Mouse (Mus musculus) liver, embryonic 15.5 days (tissue): ENCODE measurements at regions not wholly inside any gene's neighbourhood (a gene's known extent, or its start where the extent isn't known, plus 50 kb on each side); places are given as distances from the start of the nearest gene placed in this dataset.

Source experiments
- ATAC-seq: fragments of 200-750 bp; cut with Nextera tagmentation; 2 replicates; pipeline ENCODE4 v1.8.0; 2017; ENCODE audit warnings: moderate number of reproducible peaks, mild to moderate bottlenecking, moderate library complexity; ENCODE audit not compliant: insufficient read depth
- H3K27ac ChIP-seq: fragments of 300-500 bp; sonication (generic); replicated peaks from 2 replicates; pipeline ENCODE4 v1.5.1; 2015; ENCODE audit warnings: mild to moderate bottlenecking, inconsistent platforms
- H3K27me3 ChIP-seq: fragments of 300-500 bp; sonication (generic); 2 replicates; pipeline ENCODE4 v1.6.1; 2015; ENCODE audit warnings: mild to moderate bottlenecking, inconsistent platforms
- H3K36me3 ChIP-seq: fragments of 300-500 bp; sonication (generic); replicated peaks from 2 replicates; pipeline ENCODE4 v1.6.1; 2015; ENCODE audit warnings: moderate library complexity, mild to moderate bottlenecking, inconsistent platforms
- H3K4me1 ChIP-seq: fragments of 300-500 bp; sonication (generic); replicated peaks from 2 replicates; pipeline ENCODE4 v1.6.1; 2015; ENCODE audit warnings: inconsistent platforms
- H3K4me2 ChIP-seq: fragments of 300-500 bp; sonication (generic); 2 replicates; pipeline ENCODE4 v1.6.1; 2015; ENCODE audit warnings: moderate library complexity, mild to moderate bottlenecking, inconsistent platforms
- H3K4me3 ChIP-seq: fragments of 300-500 bp; sonication (generic); replicated peaks from 2 replicates; pipeline ENCODE4 v1.5.1; 2015; ENCODE audit warnings: mild to moderate bottlenecking, inconsistent platforms
- H3K9ac ChIP-seq: fragments of 300-500 bp; sonication (generic); 2 replicates; pipeline ENCODE4 v1.6.1; 2015; ENCODE audit warnings: moderate library complexity, mild to moderate bottlenecking, inconsistent platforms
- H3K9me3 ChIP-seq: fragments of 300-500 bp; sonication (generic); replicated peaks from 2 replicates; pipeline ENCODE4 v1.6.1; 2016; ENCODE audit warnings: inconsistent platforms
- WGBS: fragments of 180-500 bp; shearing (Covaris S2); methylation state at CpG from one replicate; pipeline ENCODE4 v1.1.7; 2015; ENCODE audit warnings: mixed read lengths; ENCODE audit not compliant: insufficient replicate concordance; 5-methylcytosine and 5-hydroxymethylcytosine counted together

DNA sequence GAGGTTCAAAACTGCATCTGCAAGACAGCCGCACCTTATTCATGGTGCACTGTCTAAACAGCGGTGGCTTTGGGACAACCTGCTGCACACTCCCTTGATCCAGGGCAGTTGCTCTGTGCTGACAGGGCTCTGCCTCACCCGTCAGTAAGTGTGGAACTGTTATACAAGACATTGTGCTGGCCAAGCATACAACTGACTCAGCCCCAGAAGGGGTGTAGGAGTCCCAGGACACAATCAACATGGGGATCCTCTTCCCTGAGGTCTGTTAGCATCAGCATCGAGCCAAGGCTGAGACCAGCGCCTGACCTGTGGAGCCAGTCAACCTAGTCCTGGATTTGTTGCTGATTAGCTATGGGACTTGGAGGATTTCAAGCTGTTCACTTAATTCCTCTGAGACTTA is 86.4 kb upstream of the Bmper start:
- H3K9ac ChIP-seq = no peak overlapping the region
- H3K9me3 ChIP-seq = no peaks in the 10 kb centered on the region
- no peak overlapping the region for H3K4me2 ChIP-seq
- H3K36me3 ChIP-seq = no peaks in the 10 kb centered on the region
- no peak for ATAC-seq
- no peak overlapping the region for H3K27ac ChIP-seq
- H3K27me3 ChIP-seq = no peaks in the 10 kb centered on the region
- H3K4me1 ChIP-seq = no peaks in the 10 kb centered on the region
- WGBS = 67% methylated on average over 5 of the region's 5 CpGs
- no peak overlapping the region for H3K4me3 ChIP-seq

DNA sequence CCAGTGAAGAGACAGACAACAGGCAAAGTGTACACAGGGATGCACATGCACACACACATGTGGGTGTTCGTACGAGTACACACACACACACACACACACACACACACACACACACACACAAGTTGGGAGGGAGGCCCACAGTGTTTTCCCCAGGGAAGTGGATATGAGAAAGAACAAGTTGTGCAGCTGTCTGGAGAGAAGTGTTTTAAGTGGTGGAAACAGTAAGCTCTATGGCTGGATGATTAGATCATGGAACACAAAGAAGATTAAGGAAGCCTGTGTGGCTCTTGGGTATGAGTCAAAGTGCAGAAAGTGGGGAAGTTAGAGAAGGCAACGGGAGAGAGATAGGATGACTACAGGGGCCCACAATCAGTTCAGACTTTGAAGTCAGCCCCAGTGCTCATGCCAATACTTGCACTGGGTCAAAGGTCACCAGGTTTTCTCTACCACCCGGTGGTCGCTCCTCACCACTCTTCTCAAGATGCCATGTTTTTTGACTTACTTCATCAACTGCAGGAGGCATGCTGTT is 85.1 kb upstream of the Bmper start:
- H3K36me3 ChIP-seq = no peaks in the 10 kb centered on the region
- no peaks in the 10 kb centered on the region for H3K4me1 ChIP-seq
- no peaks in the 10 kb centered on the region for H3K27me3 ChIP-seq
- WGBS = 57% methylated on average over 5 of the region's 5 CpGs
- no peaks in the 10 kb centered on the region for H3K9me3 ChIP-seq
- no peak overlapping the region for H3K9ac ChIP-seq
- no peak overlapping the region for H3K4me2 ChIP-seq
- H3K4me3 ChIP-seq = no peak overlapping the region
- no peak overlapping the region for H3K27ac ChIP-seq
- no peak for ATAC-seq

DNA sequence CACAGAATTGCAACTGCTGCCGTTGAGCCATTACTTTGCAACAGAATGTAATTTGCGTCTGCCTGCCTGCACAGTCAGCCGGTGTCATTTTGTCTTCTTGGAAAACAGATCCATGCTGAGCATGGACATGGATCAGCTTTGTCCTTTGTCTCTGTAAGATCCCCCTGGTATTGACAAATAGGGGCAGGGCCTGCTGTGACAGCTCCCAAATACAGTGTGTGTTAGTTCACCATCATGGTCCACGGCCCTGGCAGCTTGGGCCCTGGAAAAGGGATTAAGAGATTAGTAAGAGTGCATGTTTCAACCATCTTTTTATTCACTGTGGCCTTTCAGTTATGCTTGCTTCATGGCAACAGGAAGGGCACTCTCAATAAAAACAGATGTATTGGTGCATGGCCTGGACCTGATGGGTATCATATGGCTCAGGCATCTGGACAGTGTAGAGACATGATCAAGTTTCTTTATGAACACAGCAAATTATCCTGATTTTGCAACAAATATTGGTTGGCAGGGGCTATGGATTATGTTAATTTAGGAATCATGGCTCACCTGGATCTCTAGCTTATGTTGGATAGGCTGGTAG is 83.2 kb upstream of the Bmper start:
- Histone ChIP-seq H3K9me3 (no peaks in the 10 kb centered on the region), H3K27me3 (no peaks in the 10 kb centered on the region), H3K9ac (no peak overlapping the region), H3K36me3 (no peaks in the 10 kb centered on the region), H3K27ac (no peak overlapping the region), H3K4me3 (no peak overlapping the region), H3K4me1 (no peaks in the 10 kb centered on the region), H3K4me2 (no peak overlapping the region)
- WGBS = 68% methylated on average over 4 of the region's 4 CpGs
- ATAC-seq = no peak

DNA sequence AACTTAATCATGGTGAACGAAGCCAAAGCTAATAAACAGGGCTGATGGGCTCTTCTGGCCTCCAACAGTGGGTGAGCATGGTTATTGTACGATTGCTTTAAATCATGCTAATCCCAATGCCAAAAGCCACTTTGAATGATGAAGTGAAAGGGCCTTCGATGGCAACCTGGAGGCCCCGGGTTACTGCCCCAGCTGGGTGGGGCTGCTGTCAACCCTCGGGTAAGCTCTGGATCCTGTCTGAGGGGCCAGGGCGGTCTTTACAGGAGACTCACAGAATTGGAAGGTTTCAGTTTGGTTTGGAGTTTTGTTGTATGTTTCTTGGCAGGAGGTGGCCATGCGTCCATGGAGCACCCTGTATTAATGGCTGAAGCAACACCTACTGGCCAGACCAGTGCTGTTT is 78.6 kb upstream of the Bmper start:
- no peaks in the 10 kb centered on the region for H3K27me3 ChIP-seq
- H3K9ac ChIP-seq = no peak overlapping the region
- no peaks in the 10 kb centered on the region for H3K4me1 ChIP-seq
- WGBS = 72% methylated on average over 7 of the region's 7 CpGs
- no peak overlapping the region for H3K4me2 ChIP-seq
- no peaks in the 10 kb centered on the region for H3K36me3 ChIP-seq
- no peak overlapping the region for H3K4me3 ChIP-seq
- H3K27ac ChIP-seq = no peak overlapping the region
- H3K9me3 ChIP-seq = no peaks in the 10 kb centered on the region
- ATAC-seq = no peak

DNA sequence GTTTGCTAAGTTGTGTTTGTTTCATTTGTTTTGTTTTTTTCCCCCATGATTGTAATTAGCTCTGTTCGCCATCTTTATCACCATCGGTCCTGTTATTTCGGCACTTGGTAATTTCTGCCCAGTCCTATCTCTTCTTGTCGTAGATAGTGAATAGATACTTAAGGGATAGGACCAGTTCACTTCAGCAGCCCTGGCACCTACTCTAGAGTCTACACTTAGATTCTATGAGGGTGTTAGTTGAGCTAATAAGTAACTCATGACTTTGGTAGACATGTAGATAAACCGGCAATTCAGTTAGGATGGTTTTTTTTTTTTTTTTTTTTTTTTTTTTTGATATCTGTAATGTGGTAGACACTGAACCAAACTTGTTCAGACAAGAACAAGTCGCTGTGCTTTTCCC is 72.5 kb upstream of the Bmper start:
- Histone ChIP-seq H3K4me1 (no peaks in the 10 kb centered on the region), H3K27me3 (no peaks in the 10 kb centered on the region), H3K36me3 (no peaks in the 10 kb centered on the region), H3K9me3 (no peaks in the 10 kb centered on the region), H3K9ac (no peak overlapping the region), H3K27ac (no peak overlapping the region), H3K4me2 (no peak overlapping the region), H3K4me3 (no peak overlapping the region)
- ATAC-seq = no peak
- 66% methylated on average over 6 of the region's 6 CpGs for WGBS

DNA sequence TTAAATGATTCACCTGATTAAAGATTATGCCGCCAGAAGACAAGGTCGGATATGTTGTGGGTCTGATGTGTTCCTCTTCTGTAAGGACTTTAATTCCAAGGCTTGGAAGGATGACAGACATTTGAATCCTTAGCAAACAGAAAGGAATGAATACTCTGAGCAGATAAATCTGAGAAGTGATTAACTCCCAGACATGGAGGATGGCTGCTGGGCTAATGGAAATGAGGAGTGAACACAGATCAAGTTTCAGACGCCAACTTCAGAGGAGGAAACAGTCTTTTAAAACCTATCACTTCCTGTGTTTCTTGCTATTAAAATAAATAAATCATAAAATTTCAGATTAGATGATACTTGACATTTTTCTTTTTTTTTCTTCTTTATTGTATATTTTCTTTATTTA is 72.0 kb upstream of the Bmper start:
- 45% methylated on average over 3 of the region's 3 CpGs for WGBS
- no peaks in the 10 kb centered on the region for H3K27me3 ChIP-seq
- no peak overlapping the region for H3K27ac ChIP-seq
- H3K4me3 ChIP-seq = no peak overlapping the region
- ATAC-seq = no peak
- no peaks in the 10 kb centered on the region for H3K4me1 ChIP-seq
- H3K9ac ChIP-seq = no peak overlapping the region
- H3K4me2 ChIP-seq = no peak overlapping the region
- no peaks in the 10 kb centered on the region for H3K36me3 ChIP-seq
- no peaks in the 10 kb centered on the region for H3K9me3 ChIP-seq

DNA sequence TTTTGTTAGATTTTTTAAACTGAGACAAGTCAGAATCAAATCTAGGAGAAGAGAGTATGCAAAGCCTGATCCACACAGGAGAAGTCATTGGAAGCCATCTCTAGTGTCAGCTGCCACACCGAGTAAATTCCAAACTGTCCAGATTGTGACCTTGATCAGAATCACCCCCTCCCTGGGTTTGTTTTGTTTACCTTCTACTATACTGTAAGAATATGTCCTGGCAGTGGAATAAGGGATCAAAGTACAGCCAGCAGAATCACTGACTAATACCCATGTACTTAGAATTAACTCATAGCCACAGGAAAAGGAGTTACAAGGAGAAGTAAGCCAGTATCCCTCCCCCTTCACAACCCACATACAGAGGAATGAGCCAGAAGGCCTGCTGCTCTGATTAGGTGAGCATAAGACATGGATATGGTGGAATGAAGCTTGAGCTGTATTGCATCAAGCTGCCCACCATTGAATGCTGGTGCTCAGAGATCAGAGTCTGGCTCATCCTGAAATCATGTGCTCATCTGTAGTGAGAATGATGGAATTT is 70.9 kb upstream of the Bmper start:
- Histone ChIP-seq H3K27ac (no peak overlapping the region), H3K4me3 (no peak overlapping the region), H3K9ac (no peak overlapping the region), H3K9me3 (no peaks in the 10 kb centered on the region), H3K36me3 (no peaks in the 10 kb centered on the region), H3K27me3 (no peaks in the 10 kb centered on the region), H3K4me1 (no peaks in the 10 kb centered on the region), H3K4me2 (no peak overlapping the region)
- ATAC-seq = no peak
- 49% methylated on average over 1 of the region's 1 CpGs for WGBS

DNA sequence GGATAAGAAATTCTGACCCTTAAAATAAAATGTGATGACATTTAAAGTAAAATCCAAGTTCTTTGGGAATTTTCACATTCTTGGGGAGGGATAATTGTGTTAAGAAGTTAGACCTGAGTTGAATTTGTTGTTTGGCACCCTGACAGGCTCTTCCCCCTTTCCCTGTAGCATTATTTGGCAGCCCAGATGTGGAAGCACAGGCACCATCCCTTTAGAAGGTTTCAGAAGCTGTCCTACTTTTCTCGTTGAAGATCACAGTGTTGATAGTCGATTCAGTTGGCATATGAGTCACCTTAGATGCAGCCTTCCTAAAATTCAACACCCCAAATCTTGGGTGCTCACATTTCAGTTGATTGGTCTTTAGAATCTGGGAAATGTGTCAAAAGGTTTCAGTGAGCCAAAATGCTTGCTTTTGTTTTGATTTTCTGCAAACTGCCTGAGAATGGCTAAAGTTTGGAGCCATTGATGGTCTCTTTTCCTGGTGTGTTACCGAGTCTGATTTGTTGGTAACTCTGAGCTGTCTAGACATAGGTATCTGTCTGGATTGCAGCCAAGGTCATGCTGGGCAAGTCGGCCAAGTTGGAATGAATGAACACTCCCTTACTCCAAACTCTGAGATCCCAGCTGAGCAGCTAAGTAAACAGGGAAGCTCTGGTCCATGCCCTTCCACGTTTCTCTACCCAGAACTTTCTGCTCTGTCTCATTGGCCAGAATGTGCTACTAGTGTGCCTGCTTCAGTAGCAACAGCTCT is 65.9 kb upstream of the Bmper start:
- Histone ChIP-seq H3K36me3 (no peaks in the 10 kb centered on the region), H3K4me2 (no peak overlapping the region), H3K9ac (no peak overlapping the region), H3K27ac (no peak overlapping the region), H3K4me3 (no peak overlapping the region), H3K9me3 (no peaks in the 10 kb centered on the region), H3K4me1 (no peaks in the 10 kb centered on the region), H3K27me3 (no peaks in the 10 kb centered on the region)
- no peak for ATAC-seq
- 44% methylated on average over 5 of the region's 5 CpGs for WGBS

DNA sequence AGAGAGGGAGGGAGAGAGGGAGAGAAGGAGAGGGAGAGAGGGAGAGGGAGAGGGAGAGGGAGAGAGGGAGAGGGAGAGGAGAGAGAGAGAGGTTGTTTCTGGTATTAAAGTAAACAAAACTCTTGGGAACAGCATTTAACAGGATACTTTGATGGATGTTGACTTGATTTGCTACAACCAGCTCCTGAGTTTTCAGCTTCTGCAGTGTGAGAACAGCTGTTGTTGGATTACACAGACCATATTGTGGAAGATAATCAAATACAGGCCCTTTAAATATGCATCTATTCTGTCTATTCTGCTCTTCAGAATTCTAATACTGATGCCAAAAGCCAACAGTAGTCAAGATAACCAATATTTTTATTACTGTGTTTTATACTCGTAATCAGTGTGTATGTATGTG is 64.4 kb upstream of the Bmper start:
- H3K36me3 ChIP-seq = no peaks in the 10 kb centered on the region
- H3K4me1 ChIP-seq = no peaks in the 10 kb centered on the region
- no peaks in the 10 kb centered on the region for H3K9me3 ChIP-seq
- H3K4me3 ChIP-seq = no peak overlapping the region
- no peak overlapping the region for H3K9ac ChIP-seq
- no peak for ATAC-seq
- no peak overlapping the region for H3K27ac ChIP-seq
- 34% methylated on average over 1 of the region's 1 CpGs for WGBS
- H3K27me3 ChIP-seq = no peaks in the 10 kb centered on the region
- H3K4me2 ChIP-seq = no peak overlapping the region

DNA sequence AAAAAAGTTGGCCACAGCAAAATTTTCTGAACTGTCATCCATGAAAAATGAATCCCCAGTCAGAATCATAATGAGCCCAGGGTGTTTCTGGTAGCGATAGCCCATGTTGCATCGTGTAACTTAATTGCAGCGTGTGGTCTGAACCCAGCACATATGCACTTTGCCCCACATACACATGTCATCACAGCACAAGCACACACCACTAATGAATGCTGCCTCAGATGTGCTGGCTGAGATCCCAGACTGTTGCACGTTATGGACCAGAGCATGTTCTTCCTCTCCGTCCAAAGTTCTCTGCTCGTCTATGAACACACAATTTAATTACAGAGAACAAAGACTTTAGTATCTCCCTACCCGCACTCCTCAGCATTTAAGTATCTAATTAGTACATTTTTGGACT is 61.5 kb upstream of the Bmper start:
- Histone ChIP-seq H3K27ac (no peak overlapping the region), H3K9ac (no peak overlapping the region), H3K4me1 (no peaks in the 10 kb centered on the region), H3K4me3 (no peak overlapping the region), H3K4me2 (no peak overlapping the region), H3K9me3 (no peaks in the 10 kb centered on the region), H3K36me3 (no peaks in the 10 kb centered on the region), H3K27me3 (no peaks in the 10 kb centered on the region)
- no peak for ATAC-seq
- WGBS = 76% methylated on average over 7 of the region's 7 CpGs

DNA sequence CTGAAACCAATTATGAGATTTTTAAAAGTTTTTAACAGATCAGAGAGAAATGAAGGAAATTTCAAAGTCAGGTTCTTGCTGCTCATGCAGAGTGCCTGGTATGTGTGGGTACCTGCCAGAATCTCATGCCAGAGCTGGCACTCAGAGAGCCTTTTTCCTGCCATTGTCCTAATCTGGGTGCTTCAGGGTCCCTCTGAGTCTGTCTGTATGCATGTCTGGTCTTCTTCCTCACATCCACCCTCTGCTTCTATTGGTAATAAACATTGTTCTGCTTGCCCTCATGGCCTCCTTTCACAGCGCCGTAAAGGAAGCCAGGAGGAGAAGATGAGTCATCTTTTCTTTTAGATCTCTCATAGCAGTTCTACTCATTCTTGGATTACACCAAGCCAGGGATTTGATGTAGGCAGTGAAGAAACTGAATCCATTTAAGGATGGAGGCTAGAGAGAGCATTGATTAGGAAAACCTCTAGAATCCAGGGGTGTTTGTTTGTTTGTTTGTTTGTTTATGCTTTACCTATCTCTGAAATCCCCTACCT is 55.8 kb upstream of the Bmper start:
- no peaks in the 10 kb centered on the region for H3K9me3 ChIP-seq
- no peaks in the 10 kb centered on the region for H3K36me3 ChIP-seq
- WGBS = 33% methylated on average over 2 of the region's 2 CpGs
- no peak for ATAC-seq
- H3K27ac ChIP-seq = no peak overlapping the region
- H3K9ac ChIP-seq = no peak overlapping the region
- no peak overlapping the region for H3K4me3 ChIP-seq
- no peaks in the 10 kb centered on the region for H3K27me3 ChIP-seq
- no peak overlapping the region for H3K4me2 ChIP-seq
- H3K4me1 ChIP-seq = no peaks in the 10 kb centered on the region
